Mouse (Mus musculus) lung, postnatal 0 days (tissue): ENCODE measurements around the gene Saa3.
"Not testable (repeated sequence)": the region's sequence is repeated elsewhere in the genome, so short reads cannot be mapped to it uniquely, and the experiment has no call there.

ENCODE experiments used
- CTCF ChIP-seq: IDR thresholded peaks from 2 replicates; pipeline ENCODE4 v1.5.1; 2016; ENCODE audit warnings: antibody characterized with exemption, mild to moderate bottlenecking
- EP300 ChIP-seq: IDR thresholded peaks from 2 replicates; pipeline ENCODE4 v1.6.1; 2016; ENCODE audit warnings: antibody characterized with exemption, mild to moderate bottlenecking, control low read depth

DNA sequence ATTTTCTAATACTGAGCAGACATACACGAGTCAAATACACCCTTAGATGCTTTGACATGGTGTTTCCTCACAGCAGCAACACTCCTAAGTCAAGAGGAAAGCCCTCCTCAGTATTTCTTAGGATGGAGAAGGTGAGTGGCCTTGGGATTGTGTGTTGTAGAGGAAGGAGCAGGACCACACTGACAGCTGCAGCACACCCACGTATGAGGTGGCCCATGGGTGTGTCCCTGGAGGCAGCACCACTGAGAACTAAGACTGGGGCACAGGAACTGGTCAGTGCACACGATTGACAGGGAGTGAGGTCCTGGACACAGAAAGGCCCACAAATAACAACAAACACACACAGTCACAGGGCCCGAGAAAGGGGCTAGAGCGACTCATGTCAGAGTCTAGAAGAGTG, 24.5 kb upstream of the Saa3 start:
- not testable (repeated sequence) for TF ChIP-seq CTCF, EP300
